Mouse (Mus musculus) MEL (cell line): ENCODE measurements around the gene Nr4a1. TPM values are rescaled to one million over a fixed set of nuclear protein-coding genes. Genes with fewer than 3 reads are reported as not detected.

Source experiments
- DNase-seq: peaks from one replicate; pipeline ENCODE4 v3.0.0; 2011; ENCODE audit warnings: low read depth, low spot score
- H3K27ac ChIP-seq: 2 replicates; pipeline ENCODE4 v1.5.1; 2012; ENCODE audit warnings: low read depth, mild to moderate bottlenecking, control low read depth, low read length, moderate library complexity; ENCODE audit not compliant: control insufficient read depth
- H3K27me3 ChIP-seq, 2 experiments: fragments of 150-350 bp in 1 of 2; sonication (generic) in 1 of 2; 2 replicates each; pipeline ENCODE4 v1.6.1; 2012; ENCODE audit warnings: low read length in 2 of 2, mild to moderate bottlenecking in 2 of 2, improper control_type of control experiment in 1 of 2, moderate library complexity in 1 of 2; ENCODE audit not compliant: insufficient read depth in 2 of 2, control insufficient read depth in 1 of 2
- H3K36me3 ChIP-seq, 2 experiments: 2 replicates each; pipeline ENCODE4 v1.6.1; 2012 to 2014; ENCODE audit warnings: low read length in 2 of 2, improper control_type of control experiment in 1 of 2, inconsistent platforms in 1 of 2, mild to moderate bottlenecking in 1 of 2; ENCODE audit not compliant: insufficient read depth in 2 of 2, control insufficient read depth in 1 of 2
- H3K4me1 ChIP-seq, 2 experiments: fragments of 150-350 bp in 1 of 2; sonication (generic) in 1 of 2; 2 replicates each; pipeline ENCODE4 v1.6.1; 2012; ENCODE audit warnings: low read length in 2 of 2, improper control_type of control experiment in 1 of 2, mild to moderate bottlenecking in 1 of 2; ENCODE audit not compliant: insufficient read depth in 2 of 2, control insufficient read depth in 1 of 2
- H3K4me3 ChIP-seq, 2 experiments: fragments of 150-350 bp in 1 of 2; sonication (generic) in 1 of 2; 2 replicates each; pipeline ENCODE4 v1.5.1; 2012; ENCODE audit warnings: low read depth in 2 of 2, low read length in 2 of 2, mild to moderate bottlenecking in 2 of 2, moderate library complexity in 2 of 2, control low read depth in 1 of 2, improper control_type of control experiment in 1 of 2; ENCODE audit not compliant: control insufficient read depth in 1 of 2, insufficient read depth in 1 of 2
- H3K79me2 ChIP-seq: 2 replicates; pipeline ENCODE4 v1.6.1; 2012; ENCODE audit warnings: mild to moderate bottlenecking, low read length, moderate library complexity; ENCODE audit not compliant: control insufficient read depth, poor library complexity, insufficient read depth
- H3K9ac ChIP-seq: 2 replicates; pipeline ENCODE4 v1.6.1; 2012; ENCODE audit warnings: low read depth, mild to moderate bottlenecking, control low read depth, low read length, moderate library complexity; ENCODE audit not compliant: control insufficient read depth, poor library complexity, severe bottlenecking
- H3K9me3 ChIP-seq: fragments of 150-350 bp; sonication (generic); replicated peaks from 2 replicates; pipeline ENCODE4 v1.6.1; 2012; ENCODE audit warnings: mild to moderate bottlenecking, low read length, improper control_type of control experiment, moderate library complexity; ENCODE audit not compliant: insufficient read depth
- CTCF ChIP-seq, 3 experiments: IDR thresholded peaks in 2 of 3; conservative IDR thresholded peaks in 1 of 3; 2 replicates each; pipeline ENCODE4 v1.5.1; 2011 to 2012; ENCODE audit warnings: low read length in 3 of 3, low read depth in 2 of 3, mild to moderate bottlenecking in 2 of 3, improper control_type of control experiment in 1 of 3, inconsistent platforms in 1 of 3, mixed read lengths in 1 of 3, moderate library complexity in 1 of 3; ENCODE audit not compliant: control insufficient read depth in 1 of 3, insufficient read depth in 1 of 3, poor library complexity in 1 of 3, severe bottlenecking in 1 of 3
- HCFC1 ChIP-seq: IDR thresholded peaks from 2 replicates; pipeline ENCODE4 v1.6.1; 2012; ENCODE audit warnings: low read depth, mild to moderate bottlenecking, inconsistent platforms, low read length, improper control_type of control experiment, moderate library complexity
- KAT2A ChIP-seq: conservative IDR thresholded peaks from 2 replicates; pipeline ENCODE4 v1.6.1; 2012; ENCODE audit warnings: low read depth, low read length, improper control_type of control experiment, inconsistent platforms
- MAFK ChIP-seq: IDR thresholded peaks from 2 replicates; pipeline ENCODE4 v1.6.1; 2011; ENCODE audit warnings: low read depth, mild to moderate bottlenecking, low read length, improper control_type of control experiment, borderline replicate concordance
- MAZ ChIP-seq: IDR thresholded peaks from 2 replicates; pipeline ENCODE4 v1.6.1; 2012; ENCODE audit warnings: low read depth, mild to moderate bottlenecking, inconsistent platforms, low read length, improper control_type of control experiment
- MEF2A ChIP-seq: IDR thresholded peaks from 2 replicates; pipeline ENCODE4 v1.6.1; 2014; ENCODE audit warnings: low read depth, mild to moderate bottlenecking, inconsistent platforms, low read length, improper control_type of control experiment; ENCODE audit not compliant: poor library complexity, insufficient replicate concordance, severe bottlenecking; ENCODE audit errors: extremely low read depth
- MXI1 ChIP-seq: IDR thresholded peaks from 2 replicates; pipeline ENCODE4 v1.6.1; 2011; ENCODE audit warnings: mild to moderate bottlenecking, low read depth, low read length, improper control_type of control experiment
- MYB ChIP-seq: IDR thresholded peaks from 2 replicates; pipeline ENCODE4 v1.6.1; 2011; ENCODE audit warnings: mild to moderate bottlenecking, low read depth, low read length, improper control_type of control experiment
- SMC3 ChIP-seq: IDR thresholded peaks from 2 replicates; pipeline ENCODE4 v1.6.1; 2011; ENCODE audit warnings: low read depth, low read length, improper control_type of control experiment
- UBTF ChIP-seq: IDR thresholded peaks from 2 replicates; pipeline ENCODE4 v1.6.1; 2012; ENCODE audit warnings: low read depth, mild to moderate bottlenecking, inconsistent platforms, low read length, improper control_type of control experiment, moderate library complexity, borderline replicate concordance; ENCODE audit not compliant: insufficient read depth
- ZC3H11A ChIP-seq: IDR thresholded peaks from 2 replicates; pipeline ENCODE4 v1.6.1; 2012; ENCODE audit warnings: low read depth, mild to moderate bottlenecking, inconsistent platforms, low read length, improper control_type of control experiment
- ZKSCAN1 ChIP-seq: IDR thresholded peaks from 2 replicates; pipeline ENCODE4 v1.6.1; 2012; ENCODE audit warnings: low read depth, mild to moderate bottlenecking, inconsistent platforms, low read length, improper control_type of control experiment, moderate library complexity
- ZMIZ1 ChIP-seq: IDR thresholded peaks from 2 replicates; pipeline ENCODE4 v1.6.1; 2012; ENCODE audit warnings: low read depth, mild to moderate bottlenecking, inconsistent platforms, low read length, improper control_type of control experiment, moderate library complexity
- polyA plus RNA-seq, 2 experiments: library from polyadenylated mRNA; stranded (reverse) in 1 of 2; unstranded in 1 of 2; fragments of >175 nt in 1 of 2; fragments of >200 nt in 1 of 2; gene quantifications; 2 replicates each; pipeline versions ENCODE4 v1.2.1 to v1.2.4; 2012; ENCODE audit warnings: low replicate concordance in 2 of 2, low read depth in 1 of 2; ENCODE audit not compliant: insufficient read length in 2 of 2, insufficient read depth in 1 of 2, missing spikeins in 1 of 2
- total RNA-seq: library from RNA; depleted of rRNA; stranded (reverse); fragments of 300-350 nt; gene quantifications from 2 replicates; pipeline ENCODE4 v1.2.3, GENCODE M21; 2012

Nr4a1 gene
- total and polyA plus RNA-seq, 3 experiments: 2.0 to 12.8 TPM; not detected in 1

DNA sequence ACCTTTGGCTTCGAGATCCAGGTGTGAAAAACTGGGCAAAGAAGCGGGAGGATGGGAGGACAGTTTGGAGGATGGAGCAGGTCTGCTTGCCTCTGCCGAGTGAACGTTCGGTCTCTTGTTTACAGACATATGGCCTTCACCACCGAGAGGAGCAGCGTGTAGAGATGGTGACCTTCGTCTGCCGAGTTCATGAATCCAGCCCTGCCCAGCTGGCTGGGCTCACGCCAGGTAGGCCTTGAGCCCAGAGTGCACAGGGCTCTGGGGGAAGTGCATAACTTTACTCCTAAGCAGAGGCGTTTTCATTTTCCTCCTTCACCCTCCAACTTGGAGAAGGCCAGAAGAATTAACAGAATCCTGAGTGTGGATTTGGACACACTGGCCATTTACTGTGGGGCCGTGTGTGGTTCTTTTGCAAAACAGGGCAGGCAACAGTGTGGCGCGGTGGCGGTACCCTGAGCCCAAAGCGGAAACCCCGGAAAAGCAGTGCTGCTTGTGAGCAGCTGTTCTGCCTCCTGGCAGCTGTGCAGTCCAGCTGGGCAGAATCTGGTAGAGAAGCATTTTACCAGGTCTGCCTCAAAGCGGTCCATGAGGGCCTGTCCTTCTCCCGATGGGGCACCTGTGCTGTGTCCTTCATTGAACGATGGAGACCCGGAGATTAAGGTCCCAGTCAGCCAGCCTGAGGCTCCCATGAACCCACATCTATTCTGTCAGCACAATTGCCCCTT is 25.0 kb upstream of the Nr4a1 start:
- H3K9me3 ChIP-seq: no peaks in the 10 kb centered on the region
- H3K4me1 ChIP-seq: peaks cover 0 to 4% of the 10 kb centered on the region in 2 experiments; a peak in 1 of 4 replicates
- no peak overlapping the region for H3K9ac ChIP-seq
- no peak overlapping the region for H3K4me3 ChIP-seq
- no peak for DNase-seq
- H3K36me3 ChIP-seq: no peaks in the 10 kb centered on the region
- H3K27ac ChIP-seq: no peak overlapping the region
- no peak for TF ChIP-seq UBTF
- TF ChIP-seq ZC3H11A: no peak
- TF ChIP-seq MXI1: no peak
- H3K27me3 ChIP-seq: no peaks in the 10 kb centered on the region
- H3K79me2 ChIP-seq: no peaks in the 10 kb centered on the region

- no peaks in the 10 kb centered on the region for H3K79me2 ChIP-seq
- H3K9ac ChIP-seq: no peak overlapping the region
- no peak overlapping the region for H3K27ac ChIP-seq
- no peak for DNase-seq
- H3K27me3 ChIP-seq: no peaks in the 10 kb centered on the region
- TF ChIP-seq CTCF (IDR thresholded peaks at IDR 0.05 in 2 of 3, conservative IDR thresholded peaks at IDR 0.05 in 1 of 3; ENCODE audit: control insufficient read depth in 1 of 3, insufficient read depth in 1 of 3, low read depth in 2 of 3, low read length in 3 of 3, poor library complexity in 1 of 3, severe bottlenecking in 1 of 3): no peak
- no peak for TF ChIP-seq MAFK
- no peak for TF ChIP-seq ZKSCAN1
- no peak for TF ChIP-seq ZMIZ1
- no peak for TF ChIP-seq MAZ
- TF ChIP-seq KAT2A: no peak
- no peak for TF ChIP-seq HCFC1
- TF ChIP-seq MEF2A: no peak
- no peak for TF ChIP-seq UBTF
- no peaks in the 10 kb centered on the region for H3K9me3 ChIP-seq
- H3K4me3 ChIP-seq: no peak overlapping the region
- H3K36me3 ChIP-seq: no peaks in the 10 kb centered on the region
- H3K4me1 ChIP-seq: no peaks in the 10 kb centered on the region
Observed at GRCm38 (mm10) chr15:101230503-101230902, 23.6 kb upstream of the Nr4a1 start.

DNA sequence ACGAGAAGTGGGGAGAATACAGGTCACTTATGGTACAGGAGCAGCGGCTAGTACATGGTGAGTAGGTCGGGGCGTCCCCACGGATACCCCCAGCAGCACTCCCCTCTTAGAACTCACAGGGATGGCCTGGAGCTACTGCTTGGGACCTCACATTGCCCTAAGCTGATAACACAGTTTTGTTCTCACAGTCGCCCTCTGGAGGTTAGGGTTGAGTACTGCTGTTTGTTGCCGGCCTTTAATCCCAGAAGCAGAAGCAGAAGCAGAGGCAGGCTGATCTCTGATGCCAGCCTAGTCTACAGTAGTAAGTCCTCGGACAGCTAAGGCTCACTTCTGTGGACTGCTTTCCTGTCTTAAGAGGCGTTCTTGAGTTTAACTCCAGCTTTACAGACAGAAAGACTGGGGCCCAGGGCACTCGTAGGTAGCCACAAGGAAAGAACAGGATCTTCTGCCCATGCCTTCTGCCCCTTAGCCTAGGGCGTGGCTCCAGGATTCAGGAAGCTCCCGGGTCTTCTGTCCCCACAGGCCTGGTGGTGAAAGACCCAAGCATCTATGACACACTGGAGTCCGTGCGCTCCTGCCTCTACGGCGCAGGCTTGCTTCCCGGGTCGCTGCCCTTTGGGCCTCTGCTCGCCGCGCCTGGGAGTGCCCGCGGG is 22.9 kb upstream of the Nr4a1 start:
- Histone ChIP-seq H3K27ac (no peak overlapping the region), H3K27me3 (no peaks in the 10 kb centered on the region), H3K4me1 (no peaks in the 10 kb centered on the region), H3K9ac (no peak overlapping the region), H3K4me3 (no peak overlapping the region), H3K79me2 (no peaks in the 10 kb centered on the region), H3K9me3 (no peaks in the 10 kb centered on the region), H3K36me3 (no peaks in the 10 kb centered on the region)
- DNase-seq: peak; percentile 69
- TF ChIP-seq CTCF (IDR thresholded peaks at IDR 0.05 in 2 of 3, conservative IDR thresholded peaks at IDR 0.05 in 1 of 3; ENCODE audit: control insufficient read depth in 1 of 3, insufficient read depth in 1 of 3, low read depth in 2 of 3, low read length in 3 of 3, poor library complexity in 1 of 3, severe bottlenecking in 1 of 3): peak; percentile 51 to 68 (median 67)
- TF ChIP-seq MYB: no peak
- peak; percentile 55 for TF ChIP-seq SMC3
